Mouse (Mus musculus): ENCODE data around the gene Tut4.

- no peak for TF ChIP-seq CTCF (IDR thresholded peaks at IDR 0.05; ENCODE audit: insufficient read depth, low read length)
- no peak for TF ChIP-seq POLR2A (IDR thresholded peaks at IDR 0.05; ENCODE audit: borderline replicate concordance, extremely low read depth, low read depth, low read length)
Observed at GRCm38 (mm10) chr4:108456028-108456427, 3.2 kb upstream of the Tut4 start.

All from lung, adult 2 months (tissue).